Mouse (Mus musculus) cerebellum, adult 8-10 months (tissue): ENCODE data around the gene 1700069L16Rik.

Experiments used
- DNase-seq: peaks from one replicate; pipeline ENCODE4 v3.0.0; 2022

1700069L16Rik gene

DNA sequence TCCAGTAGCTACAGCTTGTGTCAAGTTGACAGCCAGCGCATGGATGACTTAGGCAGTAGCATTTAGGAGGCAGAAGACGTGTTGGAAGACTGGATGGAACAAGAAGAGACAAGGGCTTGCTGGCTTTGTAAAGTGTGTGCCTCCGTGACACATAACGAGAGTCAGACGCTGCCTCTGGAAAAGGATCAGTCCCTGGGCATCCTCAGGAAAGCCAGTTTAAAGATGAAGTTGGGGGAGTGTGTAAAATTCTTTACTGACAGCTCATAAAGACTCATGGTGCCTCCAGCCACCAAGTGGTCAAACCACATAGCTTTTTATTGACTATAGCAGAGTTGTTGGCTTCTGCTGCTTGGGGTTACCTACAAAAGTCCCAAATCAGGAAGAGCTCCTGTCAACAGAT, 39.1 kb downstream of the 1700069L16Rik start:
- no peak for DNase-seq

DNA sequence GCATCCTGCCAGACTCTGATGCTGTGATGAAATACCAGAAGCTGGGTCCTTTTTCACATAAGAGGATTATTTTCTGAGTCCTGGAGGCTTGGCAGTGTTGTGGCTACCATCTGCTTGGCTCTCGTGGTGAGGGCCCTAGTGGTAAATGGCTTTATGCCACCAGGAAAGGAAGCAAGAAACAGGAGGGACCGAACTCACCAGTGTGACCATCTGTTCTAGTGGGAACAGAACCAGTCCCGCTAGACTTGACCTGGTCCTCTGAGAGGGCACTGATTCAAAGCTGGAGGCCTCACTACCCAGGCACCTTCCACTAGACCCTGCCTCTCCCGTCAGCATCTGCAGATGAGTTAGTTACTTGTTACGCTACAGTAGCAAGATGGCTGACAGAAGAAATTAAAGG, 41.3 kb downstream of the 1700069L16Rik start:
- DNase-seq = peak; percentile 89

DNA sequence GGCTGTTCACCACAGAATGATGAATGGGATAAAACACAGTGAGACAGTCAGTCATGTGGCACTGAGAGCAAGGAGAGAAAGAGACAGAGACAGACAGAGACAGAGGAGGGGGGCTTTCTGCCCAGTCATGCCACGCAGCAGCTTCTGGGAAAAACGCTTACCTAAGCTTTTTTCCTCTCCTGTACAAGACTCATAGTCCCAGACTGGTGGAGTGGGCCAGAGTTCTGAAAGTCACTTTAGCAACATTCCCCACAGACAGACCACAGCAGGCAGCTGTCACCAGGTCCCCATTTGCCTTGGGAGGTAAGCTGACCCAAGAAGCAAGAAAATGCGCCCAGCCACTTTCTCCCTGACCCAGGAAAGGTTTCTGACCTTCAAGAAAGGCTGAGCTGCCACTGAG, 42.1 kb downstream of the 1700069L16Rik start:
- DNase-seq = peak; percentile 40

DNA sequence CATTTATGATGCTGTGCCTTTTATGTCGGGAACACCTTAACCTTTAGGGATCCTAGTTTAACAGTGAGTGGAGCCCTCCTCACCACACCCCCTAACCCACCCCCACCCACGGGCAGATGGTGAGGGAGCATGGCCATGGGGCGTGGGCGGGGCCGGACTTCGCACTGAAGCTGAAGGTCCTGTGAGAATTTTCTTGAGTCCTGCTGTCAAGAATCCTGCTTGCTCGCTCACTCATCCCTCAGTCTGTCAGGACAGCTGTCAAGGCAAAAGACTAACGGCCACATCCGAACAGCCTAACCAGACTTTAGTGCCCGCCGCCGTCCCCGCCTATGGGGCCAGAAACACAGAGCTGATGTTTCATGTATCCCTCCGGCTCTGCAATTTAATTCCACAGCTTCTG, 43.4 kb downstream of the 1700069L16Rik start:
- peak; percentile 47 for DNase-seq

DNA sequence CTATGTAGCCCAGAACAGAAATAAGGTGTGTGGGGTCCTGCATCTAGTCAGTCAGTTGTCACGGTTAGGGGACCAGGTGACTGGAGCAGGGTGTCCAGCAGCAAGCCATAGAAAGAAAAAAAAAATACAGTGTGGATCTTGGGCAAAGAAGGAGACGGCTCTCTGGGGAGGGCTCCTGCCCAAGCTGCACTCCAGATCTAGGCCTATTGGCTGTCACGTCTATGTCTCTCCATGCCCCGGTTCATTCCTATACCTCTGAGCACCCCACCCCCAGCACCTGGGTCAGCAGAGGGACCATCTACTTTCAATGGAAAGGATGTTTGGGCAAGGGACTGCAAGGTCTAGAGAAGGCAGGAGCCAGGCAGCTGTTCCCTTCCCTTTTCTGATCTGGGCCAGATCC, 45.1 kb downstream of the 1700069L16Rik start:
- no peak for DNase-seq

DNA sequence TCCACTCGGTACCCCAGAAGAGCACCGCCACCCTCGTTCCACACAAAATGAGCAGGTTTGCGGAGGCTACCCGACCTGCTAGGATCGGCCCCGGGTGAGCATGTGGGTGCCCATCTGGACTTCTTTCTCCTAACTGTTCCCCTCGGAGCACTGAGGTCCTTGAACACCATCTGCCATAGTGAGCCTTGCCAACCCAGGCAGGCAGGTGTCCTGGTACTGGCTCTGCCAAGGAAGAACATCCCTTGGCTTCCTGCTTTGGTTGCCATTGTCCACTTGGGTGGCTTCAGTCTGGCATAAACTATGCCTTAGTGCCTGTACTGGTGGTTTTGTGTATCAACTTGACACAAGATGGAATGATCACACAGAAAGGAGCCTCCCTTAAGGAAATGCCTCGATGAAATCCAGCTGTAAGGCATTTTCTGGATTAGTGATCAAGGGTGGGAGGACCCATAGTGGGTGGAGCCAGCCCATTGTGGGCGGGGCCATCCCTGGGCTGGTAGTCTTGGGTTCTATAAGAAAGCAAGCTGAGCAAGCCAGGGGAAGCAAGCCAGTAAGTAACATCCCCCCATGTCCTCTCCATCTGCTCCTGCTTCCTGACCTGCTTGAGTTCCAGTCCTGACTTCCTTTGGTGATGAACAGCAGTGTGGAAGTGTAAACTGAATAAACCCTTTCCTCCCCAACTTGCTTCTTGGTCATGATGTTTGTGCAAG, 45.7 kb downstream of the 1700069L16Rik start:
- DNase-seq = peak; percentile 97

DNA sequence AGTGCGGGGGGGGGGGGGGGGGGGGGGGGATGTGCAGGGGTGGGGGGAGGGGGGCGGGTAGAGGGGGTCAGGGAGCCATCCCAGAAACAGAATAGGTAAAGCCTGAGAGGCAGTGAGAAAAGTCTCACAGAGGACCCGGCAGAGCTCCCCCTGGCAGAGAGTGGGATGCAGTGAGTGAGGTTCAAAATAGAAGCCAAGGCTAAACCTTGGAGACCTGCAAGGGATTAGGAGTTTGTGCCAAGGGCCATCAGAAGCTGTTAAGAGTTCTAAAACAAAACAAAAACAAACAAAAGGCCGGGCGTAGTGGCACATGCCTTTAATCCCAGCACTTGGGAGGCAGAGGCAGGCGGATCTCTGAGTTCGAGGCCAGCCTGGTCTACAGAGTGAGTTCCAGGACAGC, 47.0 kb downstream of the 1700069L16Rik start:
- no peak for DNase-seq

DNA sequence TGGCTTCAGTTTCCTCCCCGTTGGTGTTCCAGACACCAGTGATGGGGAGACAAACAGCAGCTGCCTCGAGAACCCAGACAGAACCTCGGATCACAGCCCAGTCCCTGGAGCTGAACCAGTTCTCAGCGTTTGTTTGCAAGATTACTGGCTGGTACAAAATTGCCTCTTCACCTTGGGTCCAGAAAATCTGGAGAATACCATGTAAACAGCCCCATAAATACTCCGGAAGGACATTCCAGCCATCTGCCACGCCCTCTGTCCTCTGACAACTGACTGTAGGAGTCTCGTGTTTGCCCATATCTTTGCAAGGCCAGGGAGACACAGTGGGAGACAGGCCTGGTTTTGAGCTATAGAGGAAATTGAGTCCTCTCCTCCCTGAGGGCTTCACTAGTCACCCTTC, 49.7 kb downstream of the 1700069L16Rik start:
- DNase-seq = peak; percentile 45

DNA sequence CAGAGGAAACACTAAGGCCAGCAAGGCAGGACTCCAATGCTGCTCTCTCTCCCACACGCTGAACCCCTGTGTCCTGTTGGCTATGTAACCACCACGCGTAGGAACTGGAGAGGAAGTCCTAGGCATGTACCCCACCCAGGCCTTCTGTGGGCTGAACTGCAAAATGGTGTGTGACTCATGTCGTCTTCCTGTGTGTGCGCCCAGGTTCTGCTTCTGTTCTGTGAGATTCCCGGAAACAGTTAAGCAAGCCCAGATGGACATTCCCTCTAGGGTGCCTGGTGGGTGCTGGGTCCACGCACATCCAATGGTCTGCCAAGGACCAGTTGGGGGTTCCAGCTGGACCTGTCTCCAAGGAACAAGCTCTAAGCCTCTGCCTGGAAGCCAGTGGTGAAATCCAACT, 52.1 kb downstream of the 1700069L16Rik start:
- no peak for DNase-seq

DNA sequence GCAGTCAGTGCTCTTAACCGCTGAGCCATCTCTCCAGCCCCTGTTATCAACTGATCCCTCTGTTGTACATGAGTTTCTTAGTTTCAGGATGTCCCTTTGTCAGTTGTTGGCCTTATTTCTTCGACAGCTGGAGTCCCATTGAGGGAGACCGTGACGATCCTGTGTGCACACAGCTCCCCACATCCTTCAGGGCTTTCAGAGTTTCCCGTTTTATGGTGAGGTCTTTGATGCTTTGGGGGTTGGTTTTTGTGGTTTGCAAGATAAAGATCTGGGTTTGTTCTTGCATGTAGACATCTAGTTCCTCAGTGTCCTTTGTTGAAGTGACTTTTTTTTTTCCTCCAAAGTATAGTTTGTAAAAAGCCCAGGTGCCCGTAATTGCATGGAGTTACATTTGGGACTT, 54.0 kb downstream of the 1700069L16Rik start:
- DNase-seq = no peak

DNA sequence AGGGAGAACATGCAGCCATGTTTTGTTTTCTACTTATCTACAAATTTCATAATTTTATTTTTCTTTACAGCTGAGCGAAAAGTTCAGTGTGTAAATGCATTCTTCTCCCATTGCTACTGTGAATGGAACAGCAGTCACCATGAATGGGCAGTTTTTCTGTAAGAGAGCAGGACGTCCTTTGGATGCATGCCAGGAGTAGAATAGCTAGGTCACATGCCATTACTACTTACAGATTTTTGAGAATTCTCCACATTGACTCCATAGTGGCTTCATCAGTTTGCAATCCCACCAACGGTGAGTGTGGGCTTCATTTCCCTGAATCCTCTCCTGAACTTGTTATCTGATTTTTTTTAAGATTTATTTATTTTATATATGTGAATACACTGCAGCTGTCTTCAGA, 54.5 kb downstream of the 1700069L16Rik start:
- DNase-seq = no peak

DNA sequence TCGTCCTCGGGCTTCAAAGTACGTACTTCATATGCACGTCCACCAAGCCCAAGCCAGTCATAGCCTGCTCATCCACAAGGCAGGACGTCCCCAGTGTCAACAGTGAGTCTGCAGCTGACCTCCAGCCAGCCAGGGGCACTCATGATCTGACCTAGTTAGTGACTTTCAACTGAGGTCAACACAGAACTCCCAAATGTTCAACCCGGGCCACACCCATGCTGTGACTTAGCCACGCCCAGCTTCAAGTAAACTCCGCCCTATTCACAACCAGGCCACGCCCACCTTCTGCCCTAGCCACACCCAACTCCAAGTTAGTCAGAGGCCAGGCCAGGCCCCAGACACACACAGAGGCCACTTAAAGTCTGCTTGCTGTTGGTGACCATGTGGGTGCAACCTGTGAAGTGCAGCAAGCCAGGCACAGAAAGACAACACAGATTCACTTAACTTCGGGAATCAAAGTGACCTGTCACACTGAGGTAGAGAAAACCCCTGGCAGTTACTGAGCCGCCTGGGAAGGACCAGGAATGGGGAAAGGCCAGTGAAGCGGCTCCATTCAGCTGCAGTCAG, 59.9 kb downstream of the 1700069L16Rik start:
- DNase-seq = no peak

DNA sequence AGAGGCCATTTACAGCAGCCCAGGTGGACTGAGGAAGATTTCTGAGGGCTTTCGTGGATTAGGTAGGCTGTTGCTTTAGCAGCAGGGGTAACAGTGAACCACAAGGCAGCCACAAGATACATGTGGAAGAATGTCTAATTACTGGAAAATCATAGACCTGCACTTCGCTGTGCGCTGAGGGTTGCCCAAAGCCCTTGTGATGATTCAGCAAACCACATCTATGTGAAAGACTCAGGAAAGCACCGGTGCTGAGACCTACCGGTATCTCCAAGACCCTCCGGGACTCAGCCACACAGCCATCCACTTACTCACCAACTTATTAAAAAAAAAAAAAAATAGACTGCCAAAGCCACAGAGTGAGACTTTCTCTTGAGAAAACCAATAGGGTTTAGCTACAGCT, 60.4 kb downstream of the 1700069L16Rik start:
- no peak for DNase-seq

DNA sequence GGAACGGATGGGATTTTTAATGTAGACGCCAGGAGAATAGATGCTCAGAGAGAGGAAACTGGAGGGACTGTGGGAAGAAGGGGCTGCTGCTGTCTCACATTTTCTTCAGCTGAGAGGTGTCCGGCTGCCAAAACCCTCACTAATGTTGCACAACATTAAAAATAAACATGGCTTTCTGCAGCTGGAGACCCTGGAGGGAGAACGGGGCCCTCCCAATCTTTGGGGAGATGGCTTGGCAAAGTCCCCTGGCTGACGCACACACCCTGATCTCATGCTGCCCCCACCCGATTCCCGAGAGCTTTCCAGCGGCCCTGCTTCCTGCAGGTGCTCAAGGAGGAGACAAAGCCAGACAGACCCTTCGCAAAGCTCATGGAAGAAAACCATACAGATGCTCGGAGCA, 63.7 kb downstream of the 1700069L16Rik start:
- DNase-seq = no peak

DNA sequence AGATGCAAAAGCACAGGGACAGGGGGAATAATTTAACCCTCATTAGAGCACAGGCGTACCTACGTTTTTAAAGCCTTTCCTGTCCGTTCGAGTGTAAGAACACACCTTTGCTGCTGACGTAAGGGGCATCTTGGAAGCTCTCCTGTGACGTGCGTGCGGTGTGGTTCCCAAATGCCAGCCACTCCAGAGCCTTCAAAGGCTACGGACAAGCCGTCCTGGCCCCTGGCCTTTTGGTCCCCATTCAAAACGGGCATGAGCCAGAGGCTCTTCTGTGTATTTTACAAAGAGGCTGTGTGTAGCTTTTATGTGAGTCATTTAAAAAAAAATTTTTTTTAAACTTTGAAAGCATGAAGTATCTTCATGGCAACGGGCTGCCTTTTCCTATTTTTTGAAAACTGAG, 69.8 kb downstream of the 1700069L16Rik start:
- DNase-seq = no peak

DNA sequence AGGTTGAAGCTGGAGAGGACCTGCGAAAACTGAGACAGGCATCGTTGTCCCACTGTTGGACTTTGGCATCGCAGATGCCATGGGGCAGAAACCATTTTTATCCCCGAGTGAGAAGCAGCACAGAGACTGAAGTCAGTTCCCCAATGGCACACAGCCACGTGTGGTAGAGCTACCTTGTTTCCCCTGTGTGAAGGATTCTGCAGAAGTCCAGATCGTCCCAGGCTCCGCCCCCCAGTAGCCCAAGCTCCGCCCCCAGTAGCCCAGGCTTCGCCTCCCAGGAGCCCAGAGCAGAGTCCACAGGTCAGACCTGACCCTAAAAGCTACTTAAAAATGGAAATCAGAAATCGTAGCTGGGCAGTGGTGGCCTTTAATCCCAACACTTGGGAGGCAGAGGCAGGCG, 70.4 kb downstream of the 1700069L16Rik start:
- no peak for DNase-seq

DNA sequence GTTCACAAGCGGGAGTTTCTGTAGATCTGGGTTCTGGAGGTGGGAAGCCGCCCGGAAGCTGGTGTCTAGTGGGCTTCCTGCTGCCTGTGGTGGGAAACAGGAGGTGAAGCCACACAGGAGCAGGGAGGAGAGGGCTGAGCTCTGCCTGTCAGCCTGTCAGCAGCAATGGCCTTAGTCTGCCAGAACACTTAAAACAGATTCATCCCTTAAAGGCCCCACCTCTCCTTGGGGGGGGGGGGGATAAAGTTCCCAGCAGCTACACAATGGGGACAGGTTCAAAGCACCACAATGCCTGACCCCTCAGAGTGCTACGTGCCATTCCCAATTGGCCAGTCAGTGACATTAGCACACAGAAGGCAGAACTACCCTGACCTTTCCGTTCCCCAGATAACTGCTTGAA, 72.4 kb downstream of the 1700069L16Rik start:
- DNase-seq = no peak

DNA sequence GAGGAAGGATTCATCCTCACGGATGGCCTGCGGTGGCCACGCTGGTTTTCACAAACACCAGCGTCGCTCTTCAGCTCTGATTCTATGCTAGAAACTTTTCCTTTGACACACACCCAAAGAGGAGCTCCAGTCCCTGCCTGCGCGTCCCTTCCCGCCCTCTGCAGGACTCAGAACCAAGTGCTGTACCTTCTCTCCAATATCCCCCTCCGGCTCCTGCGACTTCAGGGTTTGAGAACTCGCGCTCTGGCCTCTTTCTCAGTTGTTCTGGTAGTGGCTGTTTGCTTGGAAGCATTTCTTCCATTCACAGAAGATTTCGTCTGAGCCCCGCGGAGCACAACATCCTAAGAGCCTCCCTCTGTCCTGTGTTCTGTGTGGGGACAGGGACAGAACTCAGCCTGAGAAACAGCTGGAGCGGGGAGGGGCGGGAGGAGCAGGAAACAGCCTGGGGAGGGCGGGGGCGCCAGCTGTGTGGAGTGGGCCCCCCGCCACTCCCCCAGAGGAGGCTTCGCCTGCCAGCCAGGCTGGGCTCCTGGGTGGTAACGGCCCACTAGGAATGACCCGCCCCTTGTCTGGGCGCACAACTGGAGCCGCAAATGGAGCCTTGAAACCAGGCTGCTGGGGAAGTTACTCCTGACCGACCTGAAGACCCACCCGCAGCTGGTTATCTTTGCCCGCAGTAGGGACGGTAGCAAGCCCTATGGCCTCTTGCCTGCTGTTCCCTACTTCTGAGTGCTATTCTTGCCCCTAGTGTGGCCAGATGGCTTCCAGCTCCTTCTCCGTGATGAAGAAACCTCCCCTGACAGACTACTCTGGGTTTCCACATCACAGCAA, 74.3 kb downstream of the 1700069L16Rik start, which contains the start of gene Cmklr1:
Gene Cmklr1 (minus strand): TSS at position 392 of the 831 bp plus-strand sequence.
- no peak for DNase-seq

DNA sequence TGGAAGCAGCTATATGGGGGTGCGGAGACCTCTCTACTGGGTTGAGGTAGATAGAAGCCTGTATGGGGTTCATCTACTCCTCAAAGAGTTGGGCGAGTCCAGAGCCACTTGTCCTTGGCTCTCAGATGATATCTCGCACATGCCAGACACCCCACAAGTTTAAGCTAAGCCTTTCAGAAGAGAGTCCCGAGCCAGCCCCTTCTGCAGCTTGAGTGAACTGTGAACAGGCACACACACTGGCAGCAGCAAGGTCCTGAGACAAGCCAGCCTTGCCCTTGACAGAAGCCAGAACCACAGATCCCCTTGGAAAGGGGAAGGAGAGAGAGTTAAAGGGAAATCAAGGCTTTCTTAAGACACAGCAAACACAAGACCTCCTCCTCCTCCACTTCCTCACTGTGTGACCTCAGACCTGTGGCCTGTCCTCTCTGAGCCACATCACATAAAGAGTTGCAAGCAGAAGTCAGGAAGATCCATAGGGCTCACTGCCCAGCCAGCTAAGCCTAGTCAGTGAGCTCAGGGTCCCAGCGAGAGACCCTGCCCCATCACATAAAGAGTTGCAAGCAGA, 75.8 kb downstream of the 1700069L16Rik start:
- no peak for DNase-seq

DNA sequence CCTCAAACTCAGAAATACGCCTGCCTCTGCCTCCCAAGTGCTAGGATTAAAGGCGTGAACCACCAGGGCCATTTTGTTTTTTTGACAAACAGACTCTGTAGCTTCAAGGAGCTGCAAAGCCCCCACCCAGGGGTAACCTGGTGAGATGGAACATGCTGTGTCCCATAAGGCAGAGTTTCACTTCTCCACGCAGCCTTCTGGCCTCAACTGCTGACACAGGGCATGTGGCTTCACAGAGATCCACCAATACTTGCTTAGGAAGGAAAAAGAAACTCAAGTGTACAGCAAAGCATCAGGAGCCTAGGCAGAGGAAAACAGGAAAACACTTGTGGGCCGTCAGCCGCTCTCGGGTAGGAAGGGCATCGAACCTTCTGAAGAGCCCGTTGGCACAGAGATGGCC, 77.4 kb downstream of the 1700069L16Rik start:
- DNase-seq = no peak

DNA sequence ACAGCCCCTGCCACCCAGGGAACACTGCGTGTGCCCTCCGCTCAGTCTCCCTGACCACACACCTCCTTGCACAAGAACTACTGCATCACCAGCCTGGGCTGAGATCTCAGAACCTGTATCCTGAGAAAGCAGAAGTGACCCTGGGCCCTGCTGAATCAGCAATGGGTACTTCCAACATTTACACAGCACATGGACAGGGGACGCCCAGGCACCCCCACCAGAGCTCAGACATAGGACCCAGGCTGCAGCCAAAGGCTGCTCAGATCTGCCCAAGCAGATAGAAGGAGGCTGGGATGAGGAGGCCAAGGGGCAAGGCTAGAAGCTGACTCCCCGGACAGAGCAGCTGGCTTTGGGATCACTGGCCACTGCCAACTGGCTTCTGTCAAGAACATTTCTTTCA, 80.1 kb downstream of the 1700069L16Rik start:
- no peak for DNase-seq

DNA sequence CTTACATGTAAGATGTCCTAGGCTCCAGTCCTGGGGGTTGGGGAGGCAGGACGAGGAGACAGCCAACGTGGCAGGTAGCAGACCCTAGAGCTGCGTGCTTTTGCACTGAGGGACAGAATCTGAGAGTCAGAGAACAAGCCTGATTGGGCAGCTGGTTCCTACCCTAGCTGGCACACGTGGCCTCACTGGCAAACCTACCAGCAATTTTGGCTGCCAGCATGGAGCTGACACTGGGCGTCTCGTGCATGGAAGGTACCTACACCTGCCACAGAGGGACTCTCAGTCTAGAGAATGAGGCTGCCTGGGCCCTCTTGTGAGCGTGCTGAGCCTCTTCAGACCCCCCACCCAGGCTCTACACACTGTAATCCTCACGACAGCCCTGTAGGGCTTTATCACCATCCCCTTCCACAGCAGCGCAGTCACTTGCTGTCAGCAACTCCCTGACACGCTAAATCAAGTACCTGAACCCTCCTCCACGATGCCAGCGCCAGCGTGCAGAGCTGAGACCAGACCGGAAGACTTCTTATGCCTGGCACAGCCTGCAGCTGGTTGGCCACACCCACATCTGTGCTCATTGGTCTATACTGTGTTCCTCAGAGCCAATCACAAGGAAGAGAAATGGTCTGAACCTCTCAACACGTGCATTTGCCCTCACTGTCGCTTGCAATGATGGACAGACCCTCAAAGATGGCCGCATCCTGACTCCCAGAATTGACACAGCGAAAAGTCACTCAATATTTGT, 81.3 kb downstream of the 1700069L16Rik start:
- DNase-seq = peak; percentile 71
